Mouse (Mus musculus): Measurements from ENCODE around the gene Timp3. TPM values are rescaled to one million over a fixed set of nuclear protein-coding genes. Genes with fewer than 3 reads are reported as not detected.

Timp3 gene
- polyA plus RNA-seq, 1 experiment from 2014 or later: 53.9 TPM

DNA sequence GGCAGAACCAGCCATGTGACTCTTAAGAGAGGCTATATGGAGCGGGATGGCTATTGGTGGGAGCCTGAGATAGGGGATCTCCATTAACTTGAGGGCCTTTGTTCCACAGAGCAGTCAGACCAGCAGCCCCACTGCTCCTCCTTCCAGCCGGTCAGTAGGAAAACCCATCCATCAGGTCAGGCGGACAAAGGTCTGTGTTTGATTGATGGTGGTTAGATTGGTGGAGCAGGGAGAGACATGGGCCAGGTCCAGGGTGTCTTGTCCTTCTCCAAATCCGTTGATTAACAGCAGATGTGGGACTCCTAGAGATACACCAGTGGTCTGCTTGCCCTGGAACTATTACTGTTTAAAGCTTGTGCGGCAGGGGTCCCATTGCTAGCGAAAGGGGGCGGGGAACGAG lies 34.4 kb downstream of the Timp3 start:
- ATAC-seq (ENCODE audit: insufficient number of reproducible peaks, low FRiP score, low TSS enrichment, low read depth) (no peak), DNase-seq (ENCODE audit: low spot score) (no peak)
- WGBS: 29% methylated on average over 8 of the region's 8 CpGs
- Histone ChIP-seq H3K9ac (ENCODE audit: low read length) (no peak overlapping the region), H3K27ac (replicated peaks; ENCODE audit: low read depth, low read length) (no peak overlapping the region), H3K4me3 (ENCODE audit: low read depth, low read length) (no peak overlapping the region), H3K9me3 (ENCODE audit: control insufficient read depth, low read length) (no peaks in the 10 kb centered on the region), H3K27me3 (ENCODE audit: control insufficient read depth, insufficient read depth, low read length) (no peaks in the 10 kb centered on the region), H3K4me2 (ENCODE audit: low read depth, severe bottlenecking) (no peak overlapping the region), H3K36me3 (ENCODE audit: control insufficient read depth, insufficient read depth, low read length) (no peaks in the 10 kb centered on the region), H3K4me1 (ENCODE audit: control insufficient read depth, insufficient read depth, low read length) (peaks cover 16% of the 10 kb centered on the region)

DNA sequence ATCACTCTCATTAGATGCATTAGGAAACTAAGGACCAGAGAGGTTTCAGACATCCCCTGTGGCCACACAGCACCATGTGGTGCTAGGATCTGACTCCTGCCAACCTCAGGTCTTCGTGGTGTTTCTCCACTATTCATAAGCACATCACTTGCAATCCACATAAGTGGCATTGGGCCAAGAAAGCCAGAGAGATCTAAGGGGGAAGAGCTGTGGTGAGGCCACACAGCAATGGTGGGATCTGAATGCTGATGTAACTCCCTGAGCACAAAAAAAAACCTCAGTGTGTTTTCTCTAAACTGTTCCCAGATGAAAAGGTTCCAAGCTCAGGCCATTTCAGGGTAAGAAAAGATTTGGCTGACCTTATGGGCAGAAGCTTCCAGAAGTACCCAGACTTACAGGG lies 36.3 kb downstream of the Timp3 start:
- 85% methylated on average over 1 of the region's 1 CpGs for WGBS
- no peaks in the 10 kb centered on the region for H3K36me3 ChIP-seq (ENCODE audit: control insufficient read depth, insufficient read depth, low read length)

DNA sequence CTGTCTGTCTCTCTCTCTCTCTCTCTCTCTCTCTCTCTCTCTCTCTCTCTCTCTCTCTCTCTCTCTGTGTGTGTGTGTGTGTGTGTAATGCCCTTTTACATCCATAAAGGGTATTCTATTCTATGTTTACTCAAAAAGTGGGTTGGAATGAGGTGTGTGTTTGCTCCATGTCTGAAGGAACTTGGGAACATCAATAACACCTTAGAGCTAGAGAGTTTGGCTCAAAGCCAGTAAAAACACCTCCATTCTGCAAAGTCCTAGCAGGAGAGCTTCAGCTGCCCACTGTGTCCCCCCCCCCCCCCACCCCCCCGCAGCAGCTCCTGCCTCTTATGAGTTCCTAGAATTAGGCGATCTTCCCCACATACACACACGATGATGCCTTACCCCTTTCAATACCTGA lies 37.1 kb downstream of the Timp3 start:
- Histone ChIP-seq H3K9ac (ENCODE audit: low read length) (no peak overlapping the region), H3K36me3 (ENCODE audit: control insufficient read depth, insufficient read depth, low read length) (no peaks in the 10 kb centered on the region), H3K4me1 (ENCODE audit: control insufficient read depth, insufficient read depth, low read length) (peaks cover 11% of the 10 kb centered on the region), H3K4me2 (ENCODE audit: low read depth, severe bottlenecking) (no peak overlapping the region), H3K27ac (replicated peaks; ENCODE audit: low read depth, low read length) (no peak overlapping the region), H3K4me3 (ENCODE audit: low read depth, low read length) (no peak overlapping the region), H3K9me3 (ENCODE audit: control insufficient read depth, low read length) (no peaks in the 10 kb centered on the region), H3K27me3 (ENCODE audit: control insufficient read depth, insufficient read depth, low read length) (no peaks in the 10 kb centered on the region)
- ATAC-seq (ENCODE audit: insufficient number of reproducible peaks, low FRiP score, low TSS enrichment, low read depth): no peak
- no peak for DNase-seq (ENCODE audit: low spot score)
- 67% methylated on average over 3 of the region's 3 CpGs for WGBS

More for the DNA sequence above, 36.3 kb downstream of the Timp3 start:
- ATAC-seq (ENCODE audit: insufficient number of reproducible peaks, low FRiP score, low TSS enrichment, low read depth) (no peak), DNase-seq (ENCODE audit: low spot score) (no peak)
- no peak overlapping the region for H3K27ac ChIP-seq (replicated peaks; ENCODE audit: low read depth, low read length)
- no peak overlapping the region for H3K4me2 ChIP-seq (ENCODE audit: low read depth, severe bottlenecking)
- no peak overlapping the region for H3K9ac ChIP-seq (ENCODE audit: low read length)
- H3K27me3 ChIP-seq (ENCODE audit: control insufficient read depth, insufficient read depth, low read length): no peaks in the 10 kb centered on the region
- H3K9me3 ChIP-seq (ENCODE audit: control insufficient read depth, low read length): no peaks in the 10 kb centered on the region
- H3K4me1 ChIP-seq (ENCODE audit: control insufficient read depth, insufficient read depth, low read length): peaks cover 13% of the 10 kb centered on the region
- no peak overlapping the region for H3K4me3 ChIP-seq (ENCODE audit: low read depth, low read length)

DNA sequence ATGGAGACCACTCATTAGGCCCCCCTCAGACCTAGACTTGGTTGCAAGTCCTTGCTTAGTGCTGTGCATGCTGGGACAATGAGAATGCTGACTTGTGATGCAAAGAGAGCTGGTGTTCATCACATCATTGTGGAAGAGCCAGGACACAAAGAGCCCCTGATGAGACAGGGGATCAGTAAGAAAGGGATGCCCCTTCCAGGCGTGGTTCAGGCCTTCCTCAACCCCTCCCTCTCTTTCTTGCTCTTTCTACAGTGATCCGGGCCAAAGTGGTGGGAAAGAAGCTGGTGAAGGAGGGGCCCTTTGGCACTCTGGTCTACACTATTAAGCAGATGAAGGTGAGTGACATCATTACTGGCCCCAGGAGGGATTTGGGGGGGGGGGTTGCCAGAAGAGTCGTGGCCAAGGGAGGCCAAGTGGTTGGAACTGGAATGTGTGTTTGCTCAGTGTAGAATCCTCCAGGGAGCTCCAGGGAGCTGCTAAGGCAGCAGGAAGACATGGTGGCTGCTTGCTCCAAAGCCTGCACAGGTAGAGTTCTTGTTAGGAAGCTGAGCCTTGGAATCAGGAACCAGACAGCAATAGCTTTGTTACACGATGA lies 38.0 kb downstream of the Timp3 start:
- Histone ChIP-seq H3K4me2 (ENCODE audit: low read depth, severe bottlenecking) (no peak overlapping the region), H3K27ac (replicated peaks; ENCODE audit: low read depth, low read length) (no peak overlapping the region), H3K4me3 (ENCODE audit: low read depth, low read length) (no peak overlapping the region), H3K27me3 (ENCODE audit: control insufficient read depth, insufficient read depth, low read length) (no peaks in the 10 kb centered on the region), H3K9me3 (ENCODE audit: control insufficient read depth, low read length) (no peaks in the 10 kb centered on the region), H3K4me1 (ENCODE audit: control insufficient read depth, insufficient read depth, low read length) (peaks cover 13% of the 10 kb centered on the region), H3K36me3 (ENCODE audit: control insufficient read depth, insufficient read depth, low read length) (no peaks in the 10 kb centered on the region), H3K9ac (ENCODE audit: low read length) (no peak overlapping the region)
- ATAC-seq (ENCODE audit: insufficient number of reproducible peaks, low FRiP score, low TSS enrichment, low read depth) (no peak), DNase-seq (ENCODE audit: low spot score) (no peak)
- 60% methylated on average over 4 of the region's 4 CpGs for WGBS

DNA sequence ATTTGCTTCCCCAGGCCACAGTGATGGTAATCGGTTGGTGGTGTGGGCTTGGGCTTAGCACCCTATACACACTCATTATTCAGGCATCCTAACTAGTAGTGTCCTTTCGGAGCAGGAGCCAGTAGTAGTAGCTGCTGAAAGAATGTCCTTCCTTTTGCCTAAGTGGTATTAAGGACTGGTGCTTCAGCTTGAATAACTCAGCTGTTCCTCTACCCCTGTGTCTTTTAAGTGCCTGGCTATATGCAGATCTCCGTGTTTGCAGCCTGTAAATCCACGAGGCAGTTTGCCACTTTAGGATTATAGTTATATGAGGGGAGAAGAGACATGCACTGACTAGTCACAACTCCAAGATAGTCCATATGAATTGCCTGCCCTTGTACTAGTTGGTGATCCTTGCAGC lies 38.9 kb downstream of the Timp3 start:
- WGBS: 88% methylated on average over 4 of the region's 4 CpGs
- Histone ChIP-seq H3K9me3 (ENCODE audit: control insufficient read depth, low read length) (no peaks in the 10 kb centered on the region), H3K4me3 (ENCODE audit: low read depth, low read length) (no peak overlapping the region), H3K4me2 (ENCODE audit: low read depth, severe bottlenecking) (no peak overlapping the region), H3K4me1 (ENCODE audit: control insufficient read depth, insufficient read depth, low read length) (peaks cover 13% of the 10 kb centered on the region), H3K27me3 (ENCODE audit: control insufficient read depth, insufficient read depth, low read length) (no peaks in the 10 kb centered on the region), H3K27ac (replicated peaks; ENCODE audit: low read depth, low read length) (no peak overlapping the region), H3K36me3 (ENCODE audit: control insufficient read depth, insufficient read depth, low read length) (no peaks in the 10 kb centered on the region), H3K9ac (ENCODE audit: low read length) (no peak overlapping the region)
- no peak for DNase-seq (ENCODE audit: low spot score)
- no peak for ATAC-seq (ENCODE audit: insufficient number of reproducible peaks, low FRiP score, low TSS enrichment, low read depth)

DNA sequence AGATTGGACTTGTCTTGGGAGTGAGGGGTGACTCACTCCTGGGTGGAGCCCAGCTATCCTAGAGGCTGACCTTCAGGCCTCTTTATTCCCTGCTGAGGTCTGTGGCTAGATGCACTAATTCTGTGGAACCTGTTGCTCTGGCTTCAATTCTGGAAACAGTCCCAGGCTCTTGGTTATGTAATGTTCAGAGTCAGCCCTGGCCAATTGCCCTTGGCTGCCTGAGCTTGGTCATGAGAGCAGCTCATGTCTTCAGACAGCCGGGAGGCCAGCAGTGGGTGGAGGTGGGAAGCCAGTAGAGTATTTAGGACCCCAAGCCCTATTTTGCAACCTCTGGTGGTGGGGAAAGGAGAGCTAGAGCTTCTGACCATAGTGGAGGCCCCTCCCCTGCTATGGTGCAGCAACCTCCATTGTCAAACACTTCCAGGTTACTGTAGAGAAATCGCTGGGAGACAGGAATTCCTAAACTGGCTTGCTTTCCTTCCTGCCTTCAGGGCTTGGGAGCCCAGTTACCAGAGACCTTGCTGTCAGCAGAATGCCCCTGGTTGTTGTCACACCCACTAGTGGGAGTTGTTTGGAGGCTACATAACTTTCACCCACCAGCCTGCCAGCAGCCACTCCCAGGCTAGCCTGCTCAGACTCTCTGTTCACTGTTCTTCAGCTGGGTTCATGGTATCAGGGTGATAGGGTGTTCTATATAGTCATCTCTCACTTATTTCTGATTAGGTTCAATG lies 39.6 kb downstream of the Timp3 start:
- no peak for DNase-seq (ENCODE audit: low spot score)
- Histone ChIP-seq H3K27ac (replicated peaks; ENCODE audit: low read depth, low read length) (no peak overlapping the region), H3K9ac (ENCODE audit: low read length) (no peak overlapping the region), H3K4me2 (ENCODE audit: low read depth, severe bottlenecking) (no peak overlapping the region), H3K9me3 (ENCODE audit: control insufficient read depth, low read length) (no peaks in the 10 kb centered on the region), H3K27me3 (ENCODE audit: control insufficient read depth, insufficient read depth, low read length) (no peaks in the 10 kb centered on the region), H3K4me3 (ENCODE audit: low read depth, low read length) (no peak overlapping the region), H3K36me3 (ENCODE audit: control insufficient read depth, insufficient read depth, low read length) (no peaks in the 10 kb centered on the region; the same call in 1 of the 2 replicates), H3K4me1 (ENCODE audit: control insufficient read depth, insufficient read depth, low read length) (peaks cover 10% of the 10 kb centered on the region)
- WGBS: 63% methylated on average over 2 of the region's 2 CpGs
- ATAC-seq (ENCODE audit: insufficient number of reproducible peaks, low FRiP score, low TSS enrichment, low read depth): no peak

DNA sequence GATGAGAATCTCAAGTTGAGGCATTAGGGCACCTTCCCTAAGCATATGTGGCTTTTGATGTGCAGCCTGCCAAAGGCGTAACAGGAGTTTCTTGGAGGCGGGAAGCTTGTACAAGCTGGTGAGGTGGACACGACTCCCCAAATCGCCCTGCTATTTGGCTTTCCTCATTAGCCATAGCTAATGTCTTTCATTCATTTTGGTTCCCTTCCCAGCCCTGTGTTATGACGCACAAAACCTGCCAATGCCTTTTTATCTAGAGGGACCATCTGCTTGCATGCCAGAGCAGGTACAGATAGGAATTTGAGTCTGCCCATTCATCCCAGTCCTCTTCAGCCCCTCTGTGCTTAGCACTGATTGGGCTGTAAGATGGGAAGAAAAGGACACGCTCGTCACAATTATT lies 40.2 kb downstream of the Timp3 start:
- H3K27ac ChIP-seq (replicated peaks; ENCODE audit: low read depth, low read length): no peak overlapping the region
- H3K9me3 ChIP-seq (ENCODE audit: control insufficient read depth, low read length): no peaks in the 10 kb centered on the region
- WGBS: 73% methylated on average over 7 of the region's 7 CpGs
- ATAC-seq (ENCODE audit: insufficient number of reproducible peaks, low FRiP score, low TSS enrichment, low read depth) (no peak), DNase-seq (ENCODE audit: low spot score) (no peak)
- peaks cover 9% of the 10 kb centered on the region for H3K4me1 ChIP-seq (ENCODE audit: control insufficient read depth, insufficient read depth, low read length)
- H3K9ac ChIP-seq (ENCODE audit: low read length): no peak overlapping the region
- no peak overlapping the region for H3K4me2 ChIP-seq (ENCODE audit: low read depth, severe bottlenecking)
- no peak overlapping the region for H3K4me3 ChIP-seq (ENCODE audit: low read depth, low read length)
- no peaks in the 10 kb centered on the region; the same call in 1 of the 2 replicates for H3K36me3 ChIP-seq (ENCODE audit: control insufficient read depth, insufficient read depth, low read length)
- no peaks in the 10 kb centered on the region for H3K27me3 ChIP-seq (ENCODE audit: control insufficient read depth, insufficient read depth, low read length)

DNA sequence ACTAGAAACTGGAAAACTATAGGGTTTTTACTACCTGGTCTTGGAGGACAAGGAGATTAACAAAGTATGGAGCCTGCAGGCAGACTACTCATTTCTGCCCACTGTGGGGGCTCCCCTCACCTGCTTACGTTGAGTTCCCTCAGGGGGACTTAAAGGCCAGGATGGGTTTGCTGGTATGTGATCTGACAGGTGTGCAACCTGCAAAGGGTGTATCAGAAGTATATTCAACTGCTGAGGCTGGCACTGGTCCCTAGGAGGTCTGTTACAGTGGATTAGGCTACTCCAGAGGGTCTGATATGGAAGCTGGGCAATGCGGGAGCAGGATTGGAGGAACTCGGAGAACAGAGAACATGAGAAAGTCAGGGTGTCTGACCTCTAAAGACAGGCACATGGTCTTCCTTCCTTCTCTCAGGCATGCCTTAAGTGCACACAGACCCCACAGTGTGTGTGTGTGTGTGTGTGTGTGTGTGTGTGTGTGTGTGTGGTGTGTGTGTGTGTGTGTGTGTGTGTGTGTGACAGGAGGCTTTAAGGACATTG lies 40.9 kb downstream of the Timp3 start:
- Histone ChIP-seq H3K27me3 (ENCODE audit: control insufficient read depth, insufficient read depth, low read length) (no peaks in the 10 kb centered on the region), H3K4me1 (ENCODE audit: control insufficient read depth, insufficient read depth, low read length) (peaks cover 9% of the 10 kb centered on the region), H3K4me3 (ENCODE audit: low read depth, low read length) (no peak overlapping the region), H3K9me3 (ENCODE audit: control insufficient read depth, low read length) (no peaks in the 10 kb centered on the region), H3K36me3 (ENCODE audit: control insufficient read depth, insufficient read depth, low read length) (peaks cover 4% of the 10 kb centered on the region; the same call in 1 of the 2 replicates), H3K4me2 (ENCODE audit: low read depth, severe bottlenecking) (no peak overlapping the region), H3K9ac (ENCODE audit: low read length) (no peak overlapping the region), H3K27ac (replicated peaks; ENCODE audit: low read depth, low read length) (no peak overlapping the region)
- no peak for ATAC-seq (ENCODE audit: insufficient number of reproducible peaks, low FRiP score, low TSS enrichment, low read depth)
- 80% methylated on average over 3 of the region's 3 CpGs for WGBS
- no peak for DNase-seq (ENCODE audit: low spot score)
